In the genomic region with DNA sequence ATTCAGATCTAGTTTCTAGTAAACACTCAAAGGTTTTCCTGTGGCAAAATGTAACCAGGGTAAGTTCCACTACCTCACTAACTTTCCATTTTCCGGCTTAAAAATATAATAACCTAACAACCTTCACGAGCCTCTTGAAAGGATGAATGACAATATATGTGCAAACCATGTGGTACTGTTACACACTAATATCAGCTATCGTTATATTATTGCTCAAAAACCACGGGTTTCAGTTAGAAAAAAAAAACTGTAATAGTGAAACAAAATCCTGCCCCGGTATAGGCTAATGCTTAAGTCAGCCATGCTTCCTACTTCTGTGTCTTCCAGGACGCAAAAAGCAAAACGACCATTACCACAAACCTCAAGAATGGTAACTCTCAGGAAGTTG, we compare ENCODE assay signal across 8 mouse cellular contexts. TPM values are rescaled to one million over a fixed set of nuclear protein-coding genes. Genes with fewer than 3 reads are reported as not detected.
DNase-seq lines count a peak whose midpoint lies in the region; ATAC-seq lines count a peak whose summit lies in the region.

No protein-coding gene starts in this region.

- DNase-seq in retina, embryonic 14.5 days (ENCODE audit: low spot score), result peak; percentile 7
- DNase-seq in retina, postnatal 1 day, result no peak
- DNase-seq in forebrain, embryonic 10.5 days (ENCODE audit: extremely low spot score, low spot score), result no peak
- no peak for DNase-seq in thymus, postnatal 4 days
- DNase-seq in layer of hippocampus, adult 8-10 months (ENCODE audit: low spot score in 2 of 2), result no peak

- H3K9ac ChIP-seq in limb, embryonic 15.5 days, result peak overlapping the region; percentile 81
- H3K9ac ChIP-seq in stomach, embryonic 14.5 days (replicated peaks; ENCODE audit: low read depth, low read length), result peak overlapping the region; percentile 66

- H3K4me2 ChIP-seq in limb, embryonic 15.5 days, result peak overlapping the region; percentile 62
- peak overlapping the region; percentile 77 for H3K4me2 ChIP-seq in stomach, embryonic 14.5 days (replicated peaks; ENCODE audit: low read depth, low read length)

- peak overlapping the region; percentile 90 for H3K4me3 ChIP-seq in forebrain, embryonic 10.5 days
- H3K4me3 ChIP-seq in limb, embryonic 15.5 days, result peak overlapping the region; percentile 96
- H3K4me3 ChIP-seq in stomach, embryonic 14.5 days (ENCODE audit: low read depth, low read length), result peak overlapping the region; percentile 89

- WGBS in forebrain, embryonic 10.5 days, result 16% methylated on average over 7 of the region's 7 CpGs
- WGBS in limb, embryonic 15.5 days, result 10% methylated on average over 7 of the region's 7 CpGs
- WGBS in stomach, embryonic 14.5 days, result 9% methylated on average over 7 of the region's 7 CpGs

- H3K9me3 ChIP-seq in forebrain, embryonic 10.5 days, result no peaks in the 10 kb centered on the region
- no peaks in the 10 kb centered on the region for H3K9me3 ChIP-seq in limb, embryonic 15.5 days
- H3K9me3 ChIP-seq in stomach, embryonic 14.5 days (ENCODE audit: control insufficient read depth, low read depth, low read length), result no peaks in the 10 kb centered on the region

- no peak for ATAC-seq in limb, embryonic 15.5 days (ENCODE audit: insufficient number of reproducible peaks, low FRiP score, low TSS enrichment, low read depth)
- ATAC-seq in stomach, embryonic 14.5 days (ENCODE audit: insufficient number of reproducible peaks, insufficient read depth, low FRiP score, low read depth), result no peak
- no peak; the same call in 1 of the 2 replicates for ATAC-seq in monocyte, adult 5-6 weeks (replicated peaks; ENCODE audit: insufficient number of reproducible peaks, low FRiP score, low TSS enrichment, poor library complexity, severe bottlenecking)

- peak overlapping the region; percentile 90 for H3K27ac ChIP-seq in forebrain, embryonic 10.5 days
- peak overlapping the region; percentile 83; the same call in 1 of the 2 replicates for H3K27ac ChIP-seq in limb, embryonic 15.5 days
- H3K27ac ChIP-seq in stomach, embryonic 14.5 days (ENCODE audit: low read length), result peak overlapping the region; percentile 76; the same call in 1 of the 2 replicates

- H3K36me3 ChIP-seq in forebrain, embryonic 10.5 days (replicated peaks), result no peaks in the 10 kb centered on the region
- H3K36me3 ChIP-seq in limb, embryonic 15.5 days, result no peaks in the 10 kb centered on the region
- no peaks in the 10 kb centered on the region for H3K36me3 ChIP-seq in stomach, embryonic 14.5 days (ENCODE audit: control insufficient read depth, insufficient read depth, low read length)

- H3K4me1 ChIP-seq in forebrain, embryonic 10.5 days, result peaks cover 26% of the 10 kb centered on the region
- peaks cover 15% of the 10 kb centered on the region; the same call in 1 of the 2 replicates for H3K4me1 ChIP-seq in limb, embryonic 15.5 days
- peaks cover 15% of the 10 kb centered on the region for H3K4me1 ChIP-seq in stomach, embryonic 14.5 days (ENCODE audit: control insufficient read depth, insufficient read depth, low read length)

- H3K27me3 ChIP-seq in forebrain, embryonic 10.5 days (ENCODE audit: poor library complexity, severe bottlenecking), result no peaks in the 10 kb centered on the region
- no peaks in the 10 kb centered on the region for H3K27me3 ChIP-seq in limb, embryonic 15.5 days
- no peaks in the 10 kb centered on the region for H3K27me3 ChIP-seq in stomach, embryonic 14.5 days (ENCODE audit: control insufficient read depth, insufficient read depth, low read length)

RNA-seq across cellular contexts. Expression of a gene that starts 1.1 kb away (rescaled TPM):
- polyA plus RNA-seq in forebrain, embryonic 10.5 days (2016; fragmentation: Nextera tagmentation; extraction: Ambion mirVana), result 17.4 and 20.4 TPM in 2 replicates
- 14.7 and 15.2 TPM in 2 replicates for polyA plus RNA-seq in limb, embryonic 15.5 days (2015; fragmentation: Nextera tagmentation; extraction: Ambion mirVana)
- 16.4 and 19.3 TPM in 2 replicates for polyA plus RNA-seq in stomach, embryonic 14.5 days (2014; fragmentation: Nextera tagmentation; extraction: Ambion mirVana)
- 4.8 to 8.8 TPM (median 8.4 TPM) in 3 replicates for total RNA-seq in monocyte, adult 5-6 weeks (2017)
- total RNA-seq in layer of hippocampus, adult 8-10 months (2022), result 10 to 100 TPM in 2 of 4 experiments, 1 to 10 TPM in 2; 9.4 to 12.5 (median 10.7) TPM

RNA-seq across cellular contexts. Expression of a gene that starts 1.3 kb away (rescaled TPM):
- polyA plus RNA-seq in forebrain, embryonic 10.5 days (2016; fragmentation: Nextera tagmentation; extraction: Ambion mirVana), result 48.8 and 51.1 TPM in 2 replicates
- 19.3 and 23.2 TPM in 2 replicates for polyA plus RNA-seq in limb, embryonic 15.5 days (2015; fragmentation: Nextera tagmentation; extraction: Ambion mirVana)
- 47.7 and 47.8 TPM in 2 replicates for polyA plus RNA-seq in stomach, embryonic 14.5 days (2014; fragmentation: Nextera tagmentation; extraction: Ambion mirVana)
- 32.8 to 50.5 TPM (median 42.8 TPM) in 3 replicates for total RNA-seq in monocyte, adult 5-6 weeks (2017)
- 10 to 100 TPM; 20.1 to 23.9 (median 21.2) TPM for total RNA-seq in layer of hippocampus, adult 8-10 months (2022)
